Mouse (Mus musculus) heart, embryonic 15.5 days (tissue): ENCODE data around the gene Acot6. TPM values are rescaled to one million over a fixed set of nuclear protein-coding genes. Genes with fewer than 3 reads are reported as not detected.

ENCODE experiments used
- ATAC-seq: fragments of 200-750 bp; cut with Nextera tagmentation; replicated peaks from 2 replicates; pipeline ENCODE4 v1.8.0; 2017; ENCODE audit warnings: low read depth, moderate TSS enrichment; ENCODE audit not compliant: insufficient number of reproducible peaks, insufficient read depth, low FRiP score
- H3K27ac ChIP-seq: fragments of 300-500 bp; sonication (generic); 2 replicates; pipeline ENCODE4 v1.5.1; 2015; ENCODE audit warnings: mild to moderate bottlenecking, inconsistent platforms
- H3K27me3 ChIP-seq: fragments of 300-500 bp; sonication (generic); 2 replicates; pipeline ENCODE4 v1.6.1; 2015; ENCODE audit warnings: inconsistent platforms
- H3K36me3 ChIP-seq: fragments of 300-500 bp; sonication (generic); 2 replicates; pipeline ENCODE4 v1.6.1; 2015; ENCODE audit warnings: mild to moderate bottlenecking, inconsistent platforms
- H3K4me1 ChIP-seq: fragments of 300-500 bp; sonication (generic); replicated peaks from 2 replicates; pipeline ENCODE4 v1.6.1; 2015; ENCODE audit warnings: inconsistent platforms
- H3K4me2 ChIP-seq: fragments of 300-500 bp; sonication (generic); 2 replicates; pipeline ENCODE4 v1.6.1; 2015; ENCODE audit warnings: inconsistent platforms, mild to moderate bottlenecking, moderate library complexity
- H3K4me3 ChIP-seq: fragments of 300-500 bp; sonication (generic); 2 replicates; pipeline ENCODE4 v1.5.1; 2015; ENCODE audit warnings: mild to moderate bottlenecking, inconsistent platforms
- H3K9ac ChIP-seq: fragments of 300-500 bp; sonication (generic); 2 replicates; pipeline ENCODE4 v1.6.1; 2015; ENCODE audit warnings: mild to moderate bottlenecking, inconsistent platforms
- H3K9me3 ChIP-seq: fragments of 300-500 bp; sonication (generic); replicated peaks from 2 replicates; pipeline ENCODE4 v1.6.1; 2016; ENCODE audit warnings: inconsistent platforms
- WGBS: fragments of 180-500 bp; shearing (Covaris S2); methylation state at CpG from one replicate; pipeline ENCODE4 v1.1.7; 2015; ENCODE audit warnings: mixed read lengths; 5-methylcytosine and 5-hydroxymethylcytosine counted together
- polyA plus RNA-seq: library from polyadenylated mRNA; unstranded; fragments of >200 nt; fragmentation: Nextera tagmentation; extraction: Ambion mirVana; gene quantifications from 2 replicates; pipeline ENCODE4 v1.2.1, GENCODE M21; 2015

The Acot6 gene
- polyA plus RNA-seq, 1 experiment from 2014 or later: 0.83 TPM

- Histone ChIP-seq H3K36me3 (no peaks in the 10 kb centered on the region), H3K9me3 (no peaks in the 10 kb centered on the region), H3K9ac (no peak overlapping the region), H3K27ac (no peak overlapping the region), H3K27me3 (no peaks in the 10 kb centered on the region), H3K4me1 (no peaks in the 10 kb centered on the region), H3K4me3 (no peak overlapping the region), H3K4me2 (no peak overlapping the region)
- ATAC-seq: no peak
- WGBS: 75% methylated on average over 3 of the region's 3 CpGs
These were observed 6.6 kb downstream of the Acot6 start for GRCm38 (mm10) chr12:84107012-84107411.

- Histone ChIP-seq H3K4me2 (no peak overlapping the region), H3K9ac (no peak overlapping the region), H3K9me3 (no peaks in the 10 kb centered on the region), H3K4me3 (no peak overlapping the region), H3K27me3 (no peaks in the 10 kb centered on the region), H3K36me3 (no peaks in the 10 kb centered on the region), H3K27ac (no peak overlapping the region), H3K4me1 (no peaks in the 10 kb centered on the region)
- 55% methylated on average over 1 of the region's 1 CpGs for WGBS
- ATAC-seq: no peak
These were observed 7.2 kb downstream of the Acot6 start for GRCm38 (mm10) chr12:84107692-84108091.

- H3K4me1 ChIP-seq: peaks cover 5% of the 10 kb centered on the region
- no peaks in the 10 kb centered on the region for H3K36me3 ChIP-seq
- H3K27me3 ChIP-seq: no peaks in the 10 kb centered on the region
- no peak overlapping the region for H3K4me2 ChIP-seq
- 75% methylated on average over 1 of the region's 1 CpGs for WGBS
- no peak overlapping the region for H3K9ac ChIP-seq
- H3K9me3 ChIP-seq: no peaks in the 10 kb centered on the region
- no peak overlapping the region for H3K4me3 ChIP-seq
- no peak for ATAC-seq
- no peak overlapping the region for H3K27ac ChIP-seq
These were observed 9.5 kb downstream of the Acot6 start for GRCm38 (mm10) chr12:84109924-84110323.

GRCm38 (mm10) chr12:84110814-84111213, 10.4 kb downstream of the Acot6 start:
- no peak for ATAC-seq
- Histone ChIP-seq H3K4me1 (peaks cover 10% of the 10 kb centered on the region), H3K36me3 (no peaks in the 10 kb centered on the region), H3K9me3 (no peaks in the 10 kb centered on the region), H3K9ac (no peak overlapping the region), H3K27me3 (no peaks in the 10 kb centered on the region), H3K4me2 (no peak overlapping the region), H3K4me3 (no peak overlapping the region), H3K27ac (no peak overlapping the region)
- 88% methylated on average over 4 of the region's 4 CpGs for WGBS

GRCm38 (mm10) chr12:84113676-84114075, 13.2 kb downstream of the Acot6 start:
- no peak overlapping the region for H3K27ac ChIP-seq
- ATAC-seq: no peak
- no peaks in the 10 kb centered on the region for H3K36me3 ChIP-seq
- peak overlapping the region; percentile 93 for H3K4me3 ChIP-seq
- no peaks in the 10 kb centered on the region for H3K27me3 ChIP-seq
- peaks cover 10% of the 10 kb centered on the region for H3K4me1 ChIP-seq
- peak overlapping the region; percentile 84 for H3K4me2 ChIP-seq
- H3K9me3 ChIP-seq: no peaks in the 10 kb centered on the region
- WGBS: 44% methylated on average over 6 of the region's 6 CpGs
- H3K9ac ChIP-seq: no peak overlapping the region

- peak; percentile 95 for ATAC-seq
- H3K4me3 ChIP-seq: peak within 1 kb of the TSS; percentile 93
- no peaks in the 10 kb centered on the region for H3K9me3 ChIP-seq
- peak within 1 kb of the TSS; percentile 82 for H3K9ac ChIP-seq
- 2% methylated on average over 31 of the region's 35 CpGs for WGBS
- H3K4me2 ChIP-seq: peak within 1 kb of the TSS; percentile 84
- peaks cover 10% of the 10 kb centered on the region for H3K4me1 ChIP-seq
- H3K27ac ChIP-seq: peak within 1 kb of the TSS; percentile 67
- no peaks in the 10 kb centered on the region for H3K36me3 ChIP-seq
- no peaks in the 10 kb centered on the region for H3K27me3 ChIP-seq
These were observed 13.9 kb downstream of the Acot6 start, which contains the start of gene Dnal1 for GRCm38 (mm10) chr12:84114153-84114994. Dnal1 (plus strand) TSS chr12:84114366.

GRCm38 (mm10) chr12:84119584-84119983, 19.1 kb downstream of the Acot6 start:
- no peaks in the 10 kb centered on the region for H3K36me3 ChIP-seq
- no peaks in the 10 kb centered on the region for H3K27me3 ChIP-seq
- no peak overlapping the region for H3K27ac ChIP-seq
- 93% methylated on average over 5 of the region's 5 CpGs for WGBS
- no peak overlapping the region for H3K9ac ChIP-seq
- peaks cover 8% of the 10 kb centered on the region for H3K4me1 ChIP-seq
- no peak for ATAC-seq
- no peak overlapping the region for H3K4me3 ChIP-seq
- H3K4me2 ChIP-seq: no peak overlapping the region
- no peaks in the 10 kb centered on the region for H3K9me3 ChIP-seq

GRCm38 (mm10) chr12:84125892-84126291, 25.4 kb downstream of the Acot6 start:
- no peak overlapping the region for H3K27ac ChIP-seq
- ATAC-seq: no peak
- H3K4me1 ChIP-seq: no peaks in the 10 kb centered on the region
- no peak overlapping the region for H3K9ac ChIP-seq
- H3K4me3 ChIP-seq: no peak overlapping the region
- no peak overlapping the region for H3K4me2 ChIP-seq
- no peaks in the 10 kb centered on the region for H3K27me3 ChIP-seq
- 74% methylated on average over 12 of the region's 12 CpGs for WGBS
- H3K36me3 ChIP-seq: peaks cover 6% of the 10 kb centered on the region; the same call in 1 of the 2 replicates
- H3K9me3 ChIP-seq: no peaks in the 10 kb centered on the region

GRCm38 (mm10) chr12:84126899-84127298, 26.4 kb downstream of the Acot6 start:
- no peak for ATAC-seq
- Histone ChIP-seq H3K4me2 (no peak overlapping the region), H3K9ac (no peak overlapping the region), H3K36me3 (peaks cover 6% of the 10 kb centered on the region; the same call in 1 of the 2 replicates), H3K27ac (no peak overlapping the region), H3K4me3 (no peak overlapping the region), H3K27me3 (no peaks in the 10 kb centered on the region), H3K4me1 (no peaks in the 10 kb centered on the region), H3K9me3 (no peaks in the 10 kb centered on the region)
- 66% methylated on average over 2 of the region's 2 CpGs for WGBS

GRCm38 (mm10) chr12:84128576-84128975, 28.1 kb downstream of the Acot6 start:
- Histone ChIP-seq H3K4me1 (no peaks in the 10 kb centered on the region), H3K36me3 (peaks cover 8% of the 10 kb centered on the region; the same call in 1 of the 2 replicates), H3K4me2 (no peak overlapping the region), H3K9me3 (no peaks in the 10 kb centered on the region), H3K4me3 (no peak overlapping the region), H3K27me3 (no peaks in the 10 kb centered on the region), H3K9ac (no peak overlapping the region), H3K27ac (no peak overlapping the region)
- no peak for ATAC-seq
- 79% methylated on average over 6 of the region's 6 CpGs for WGBS

- no peak for ATAC-seq
- Histone ChIP-seq H3K36me3 (peaks cover 8% of the 10 kb centered on the region; the same call in 1 of the 2 replicates), H3K9ac (no peak overlapping the region), H3K27ac (no peak overlapping the region), H3K4me2 (no peak overlapping the region), H3K9me3 (no peaks in the 10 kb centered on the region), H3K4me1 (no peaks in the 10 kb centered on the region), H3K4me3 (no peak overlapping the region), H3K27me3 (no peaks in the 10 kb centered on the region)
- 83% methylated on average over 8 of the region's 8 CpGs for WGBS
These were observed 29.5 kb downstream of the Acot6 start for GRCm38 (mm10) chr12:84129931-84130330.

GRCm38 (mm10) chr12:84132265-84132664, 31.8 kb downstream of the Acot6 start:
- 67% methylated on average over 3 of the region's 3 CpGs for WGBS
- H3K27ac ChIP-seq: no peak overlapping the region
- no peak for ATAC-seq
- no peak overlapping the region for H3K9ac ChIP-seq
- no peaks in the 10 kb centered on the region for H3K9me3 ChIP-seq
- H3K4me3 ChIP-seq: no peak overlapping the region
- H3K27me3 ChIP-seq: no peaks in the 10 kb centered on the region
- no peaks in the 10 kb centered on the region for H3K4me1 ChIP-seq
- no peak overlapping the region for H3K4me2 ChIP-seq
- peaks cover 16% of the 10 kb centered on the region; the same call in 1 of the 2 replicates for H3K36me3 ChIP-seq
